Mouse (Mus musculus): ENCODE data around the gene Zkscan8. TPM values are rescaled to one million over a fixed set of nuclear protein-coding genes. Genes with fewer than 3 reads are reported as not detected.
"Not testable (repeated sequence)": the region's sequence is repeated elsewhere in the genome, so short reads cannot be mapped to it uniquely, and the experiment has no call there.

Zkscan8 gene
- polyA plus RNA-seq, 1 experiment from 2014 or later = 7.0 TPM

- Histone ChIP-seq H3K4me3 (peak within 1 kb of the TSS; percentile 69), H3K27ac (peak within 1 kb of the TSS; percentile 82), H3K4me1 (peaks cover 14% of the 10 kb centered on the region)
- not testable (repeated sequence) for H3K9me3 ChIP-seq; H3K27me3 ChIP-seq (ENCODE audit: poor library complexity, severe bottlenecking); H3K36me3 ChIP-seq (replicated peaks)
- DNase-seq (ENCODE audit: extremely low spot score, low spot score) = peak; percentile 67
- WGBS = 4% methylated on average over 31 of the region's 31 CpGs
Observed at GRCm38 (mm10) chr13:21478759-21479670, 51.9 kb downstream of the Zkscan8 start, which contains the start of the genes Zkscan4 and Gm10065. Zkscan4 (plus strand) TSS chr13:21478907. Gm10065 (minus strand) TSS chr13:21479441.

- WGBS = 25% methylated on average over 4 of the region's 4 CpGs
- peaks cover 28% of the 10 kb centered on the region for H3K27me3 ChIP-seq (ENCODE audit: poor library complexity, severe bottlenecking)
- H3K27ac ChIP-seq = 0 out of 2 replicates have a peak overlapping the region, but pooled peaks have one; percentile 25
- H3K4me3 ChIP-seq = no peak overlapping the region
- no peak for DNase-seq (ENCODE audit: extremely low spot score, low spot score)
- H3K36me3 ChIP-seq (replicated peaks) = no peaks in the 10 kb centered on the region
- H3K9me3 ChIP-seq = 0 out of 2 replicates have a peak, but pooled peaks cover under 1% of the 10 kb centered on the region
- H3K4me1 ChIP-seq = peaks cover 17% of the 10 kb centered on the region
Observed at GRCm38 (mm10) chr13:21472427-21472826, 58.5 kb downstream of the Zkscan8 start.

- Histone ChIP-seq H3K9me3 (0 out of 2 replicates have a peak, but pooled peaks cover 4% of the 10 kb centered on the region), H3K27ac (no peak overlapping the region), H3K27me3 (ENCODE audit: poor library complexity, severe bottlenecking) (peaks cover 42% of the 10 kb centered on the region), H3K4me3 (peak overlapping the region; percentile 65; the same call in 1 of the 2 replicates), H3K36me3 (replicated peaks) (no peaks in the 10 kb centered on the region), H3K4me1 (peaks cover 17% of the 10 kb centered on the region)
- no peak for DNase-seq (ENCODE audit: extremely low spot score, low spot score)
- WGBS = 16% methylated on average over 9 of the region's 9 CpGs
Observed at GRCm38 (mm10) chr13:21469097-21469496, 61.8 kb downstream of the Zkscan8 start.

- Histone ChIP-seq H3K36me3 (replicated peaks) (no peaks in the 10 kb centered on the region), H3K27ac (peak within 1 kb of the TSS; percentile 83), H3K9me3 (0 out of 2 replicates have a peak, but pooled peaks cover 4% of the 10 kb centered on the region), H3K4me3 (peak within 1 kb of the TSS; percentile 65), H3K4me1 (peaks cover 17% of the 10 kb centered on the region), H3K27me3 (ENCODE audit: poor library complexity, severe bottlenecking) (peaks cover 42% of the 10 kb centered on the region)
- under 1% methylated on average over 54 of the region's 54 CpGs for WGBS
- peak; percentile 85 for DNase-seq (ENCODE audit: extremely low spot score, low spot score)
Observed at GRCm38 (mm10) chr13:21468061-21469019, 62.6 kb downstream of the Zkscan8 start, which contains the start of gene Nkapl. Nkapl (minus strand) TSS chr13:21468509.

GRCm38 (mm10) chr13:21467336-21467735 lies 63.6 kb downstream of the Zkscan8 start:
- H3K36me3 ChIP-seq (replicated peaks) = no peaks in the 10 kb centered on the region
- H3K4me3 ChIP-seq = no peak overlapping the region
- H3K4me1 ChIP-seq = peaks cover 12% of the 10 kb centered on the region
- H3K27me3 ChIP-seq (ENCODE audit: poor library complexity, severe bottlenecking) = peaks cover 42% of the 10 kb centered on the region
- H3K9me3 ChIP-seq = 0 out of 2 replicates have a peak, but pooled peaks cover 4% of the 10 kb centered on the region
- 86% methylated on average over 10 of the region's 10 CpGs for WGBS
- H3K27ac ChIP-seq = no peak overlapping the region
- no peak for DNase-seq (ENCODE audit: extremely low spot score, low spot score)

Other genes starting within 250 kb of the Zkscan8 start
- not detected in 2 replicates for gene Gpx5, start 238.4 kb downstream of the Zkscan8 start, polyA plus RNA-seq (2016; fragmentation: Nextera tagmentation; extraction: Ambion mirVana)
- 0.15 and 0.21 TPM in 2 replicates for gene Gpx6, start 219.0 kb downstream of the Zkscan8 start, polyA plus RNA-seq (2016; fragmentation: Nextera tagmentation; extraction: Ambion mirVana)
- not detected in 2 replicates for gene Olfr1367, start 184.2 kb downstream of the Zkscan8 start, polyA plus RNA-seq (2016; fragmentation: Nextera tagmentation; extraction: Ambion mirVana)
- gene Zscan12, start 168.3 kb downstream of the Zkscan8 start, polyA plus RNA-seq (2016; fragmentation: Nextera tagmentation; extraction: Ambion mirVana) = 18.9 and 21.8 TPM in 2 replicates
- 84.9 and 87.6 TPM in 2 replicates for gene Zkscan3, start 128.4 kb downstream of the Zkscan8 start, polyA plus RNA-seq (2016; fragmentation: Nextera tagmentation; extraction: Ambion mirVana)
- gene Pgbd1, start 90.1 kb downstream of the Zkscan8 start, polyA plus RNA-seq (2016; fragmentation: Nextera tagmentation; extraction: Ambion mirVana) = 5.9 and 6.0 TPM in 2 replicates
- gene Zscan26, start 77.4 kb downstream of the Zkscan8 start, polyA plus RNA-seq (2016; fragmentation: Nextera tagmentation; extraction: Ambion mirVana) = 22.8 and 27.7 TPM in 2 replicates
- 2.5 and 3.2 TPM in 2 replicates for gene Nkapl, start 62.6 kb downstream of the Zkscan8 start, polyA plus RNA-seq (2016; fragmentation: Nextera tagmentation; extraction: Ambion mirVana)
- gene Zkscan4, start 52.2 kb downstream of the Zkscan8 start, polyA plus RNA-seq (2016; fragmentation: Nextera tagmentation; extraction: Ambion mirVana) = 3.7 and 4.0 TPM in 2 replicates
- gene Gm10065, start 51.7 kb downstream of the Zkscan8 start, polyA plus RNA-seq (2016; fragmentation: Nextera tagmentation; extraction: Ambion mirVana) = 1.1 TPM in 1 of 2 replicates, not detected in the other
- gene AK157302, start 35.9 kb downstream of the Zkscan8 start, polyA plus RNA-seq (2016; fragmentation: Nextera tagmentation; extraction: Ambion mirVana) = 0.29 and 0.31 TPM in 2 replicates
- 4.7 and 6.9 TPM in 2 replicates for gene Gm11273, start 29.7 kb downstream of the Zkscan8 start, polyA plus RNA-seq (2016; fragmentation: Nextera tagmentation; extraction: Ambion mirVana)
- gene Olfr1366, start 11.7 kb upstream of the Zkscan8 start, polyA plus RNA-seq (2016; fragmentation: Nextera tagmentation; extraction: Ambion mirVana) = 0.15 and 0.20 TPM in 2 replicates
- gene Olfr1535, start 28.8 kb upstream of the Zkscan8 start, polyA plus RNA-seq (2016; fragmentation: Nextera tagmentation; extraction: Ambion mirVana) = not detected in 2 replicates
- not detected in 2 replicates for gene Olfr1364, start 50.6 kb upstream of the Zkscan8 start, polyA plus RNA-seq (2016; fragmentation: Nextera tagmentation; extraction: Ambion mirVana)
- gene Olfr1362, start 82.9 kb upstream of the Zkscan8 start, polyA plus RNA-seq (2016; fragmentation: Nextera tagmentation; extraction: Ambion mirVana) = not detected in 2 replicates
- gene Olfr11, start 111.4 kb upstream of the Zkscan8 start, polyA plus RNA-seq (2016; fragmentation: Nextera tagmentation; extraction: Ambion mirVana) = not detected in 2 replicates
- not detected in 2 replicates for gene Olfr1361, start 132.3 kb upstream of the Zkscan8 start, polyA plus RNA-seq (2016; fragmentation: Nextera tagmentation; extraction: Ambion mirVana)
- gene Olfr1360, start 146.3 kb upstream of the Zkscan8 start, polyA plus RNA-seq (2016; fragmentation: Nextera tagmentation; extraction: Ambion mirVana) = not detected in 2 replicates
- gene Olfr1359, start 167.0 kb upstream of the Zkscan8 start, polyA plus RNA-seq (2016; fragmentation: Nextera tagmentation; extraction: Ambion mirVana) = not detected in 2 replicates
- gene Hist1h2bl, start 185.0 kb upstream of the Zkscan8 start, polyA plus RNA-seq (2016; fragmentation: Nextera tagmentation; extraction: Ambion mirVana) = 1.5 and 2.0 TPM in 2 replicates
- 11.9 and 12.0 TPM in 2 replicates for gene Hist1h2ai, start 185.3 kb upstream of the Zkscan8 start, polyA plus RNA-seq (2016; fragmentation: Nextera tagmentation; extraction: Ambion mirVana)
- gene Hist1h3h, start 186.5 kb upstream of the Zkscan8 start, polyA plus RNA-seq (2016; fragmentation: Nextera tagmentation; extraction: Ambion mirVana) = 9.4 and 11.1 TPM in 2 replicates
- 5.3 and 5.6 TPM in 2 replicates for gene Hist1h2bm, start 190.9 kb upstream of the Zkscan8 start, polyA plus RNA-seq (2016; fragmentation: Nextera tagmentation; extraction: Ambion mirVana)
- gene Hist1h4j, start 203.9 kb upstream of the Zkscan8 start, polyA plus RNA-seq (2016; fragmentation: Nextera tagmentation; extraction: Ambion mirVana) = 0.97 and 1.8 TPM in 2 replicates
- gene Hist1h4k, start 219.4 kb upstream of the Zkscan8 start, polyA plus RNA-seq (2016; fragmentation: Nextera tagmentation; extraction: Ambion mirVana) = 1.8 and 5.8 TPM in 2 replicates
- gene Hist1h2ak, start 222.7 kb upstream of the Zkscan8 start, polyA plus RNA-seq (2016; fragmentation: Nextera tagmentation; extraction: Ambion mirVana) = 17.5 and 18.1 TPM in 2 replicates
- gene Hist1h2bn, start 223.0 kb upstream of the Zkscan8 start, polyA plus RNA-seq (2016; fragmentation: Nextera tagmentation; extraction: Ambion mirVana) = 1.6 and 1.8 TPM in 2 replicates
- 37.0 and 43.0 TPM in 2 replicates for gene Hist1h1b, start 249.5 kb upstream of the Zkscan8 start, polyA plus RNA-seq (2016; fragmentation: Nextera tagmentation; extraction: Ambion mirVana)

Measured in forebrain, embryonic 10.5 days (tissue).